Mouse (Mus musculus): ENCODE data around the gene Ces1e.

DNA sequence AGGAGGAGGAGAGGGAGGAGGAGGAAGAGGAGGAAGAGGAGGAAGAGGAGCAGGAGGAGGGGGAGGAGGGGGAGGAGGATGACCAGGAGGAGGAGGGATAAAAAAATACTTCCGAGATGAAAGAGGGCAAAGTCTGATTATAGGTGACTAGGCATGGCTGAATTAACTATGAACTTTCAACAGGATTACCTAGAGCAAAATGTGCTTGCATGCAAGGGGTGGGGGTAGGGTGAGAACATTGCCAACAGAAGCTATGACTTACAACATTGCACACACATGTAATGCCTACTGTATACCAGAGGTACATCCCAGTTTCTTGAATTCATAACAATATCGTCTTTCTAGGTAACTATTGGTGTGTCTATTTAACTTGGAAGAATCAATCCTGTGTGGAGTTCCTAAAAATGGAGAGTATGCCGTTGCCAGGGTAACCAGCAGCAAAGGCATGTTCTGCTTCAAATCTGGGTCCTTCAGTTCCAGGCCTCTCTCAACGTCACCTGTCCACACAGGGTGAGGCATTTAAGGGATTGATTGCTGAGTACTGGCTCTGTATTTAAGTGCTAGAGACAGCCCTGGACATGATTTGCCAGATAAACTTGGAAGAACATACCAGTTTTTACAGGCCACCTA, 48.9 kb upstream of the Ces1e start:
- TF ChIP-seq POLR2A (IDR thresholded peaks at IDR 0.05; ENCODE audit: low read depth, low read length): no peak
- no peak for TF ChIP-seq CTCF (IDR thresholded peaks at IDR 0.05; ENCODE audit: extremely low read depth, insufficient read depth, insufficient read length, insufficient replicate concordance)
